Comparison of ENCODE assay signal across 8 mouse cellular contexts in genomic region chr11:96064521-96065214, GRCm38 (mm10). TPM values are rescaled to one million over a fixed set of nuclear protein-coding genes. Genes with fewer than 3 reads are reported as not detected.
DNase-seq lines count a peak whose midpoint lies in the region; ATAC-seq lines count a peak whose summit lies in the region.

No protein-coding gene starts in this region.

- peak overlapping the region; percentile 95 for H3K9ac ChIP-seq in kidney, embryonic 14.5 days (ENCODE audit: low read depth, low read length)
- H3K9ac ChIP-seq in heart, embryonic 15.5 days = peak overlapping the region; percentile 95
- peak overlapping the region; percentile 80 for H3K9ac ChIP-seq in liver, embryonic 11.5 days (ENCODE audit: low read depth, low read length)

- peak overlapping the region; percentile 95 for H3K4me3 ChIP-seq in kidney, embryonic 14.5 days (ENCODE audit: low read length)
- H3K4me3 ChIP-seq in heart, embryonic 15.5 days = peak overlapping the region; percentile 95
- H3K4me3 ChIP-seq in liver, embryonic 11.5 days (ENCODE audit: low read depth, low read length) = peak overlapping the region; percentile 92

- H3K4me2 ChIP-seq in kidney, embryonic 14.5 days (replicated peaks; ENCODE audit: low read depth, low read length) = peak overlapping the region; percentile 84
- H3K4me2 ChIP-seq in heart, embryonic 15.5 days = peak overlapping the region; percentile 88
- peak overlapping the region; percentile 81 for H3K4me2 ChIP-seq in liver, embryonic 11.5 days

- DNase-seq in kidney, adult 18-20 months = no peak
- DNase-seq in c-Kit-positive CD71-positive TER-119-positive erythroid progenitor cells, embryonic 14.5 days (ENCODE audit: low spot score) = peak; percentile 29
- DNase-seq in liver, embryonic 11.5 days (ENCODE audit: low spot score) = no peak
- DNase-seq in thymus, postnatal 10 days (ENCODE audit: low spot score in 2 of 2) = peak; percentile 57 to 58
- DNase-seq in right cerebral cortex, postnatal 36 days (ENCODE audit: low spot score in 2 of 2) = no peak

- no peaks in the 10 kb centered on the region for H3K9me3 ChIP-seq in kidney, embryonic 14.5 days (ENCODE audit: control insufficient read depth, low read length)
- H3K9me3 ChIP-seq in heart, embryonic 15.5 days (replicated peaks) = no peaks in the 10 kb centered on the region
- no peaks in the 10 kb centered on the region for H3K9me3 ChIP-seq in liver, embryonic 11.5 days (ENCODE audit: control insufficient read depth, low read length)

- under 1% methylated on average over 54 of the region's 64 CpGs for WGBS in kidney, embryonic 14.5 days
- under 1% methylated on average over 61 of the region's 64 CpGs for WGBS in heart, embryonic 15.5 days
- WGBS in liver, embryonic 11.5 days = under 1% methylated on average over 46 of the region's 64 CpGs

- ATAC-seq in kidney, embryonic 14.5 days (ENCODE audit: low FRiP score, low TSS enrichment) = peak; percentile 71
- ATAC-seq in heart, embryonic 15.5 days (replicated peaks; ENCODE audit: insufficient number of reproducible peaks, insufficient read depth, low FRiP score, low read depth) = peak; percentile 53
- peak; percentile 64 for ATAC-seq in liver, embryonic 11.5 days (replicated peaks; ENCODE audit: low FRiP score)
- peak; percentile 27; the same call in 1 of the 2 replicates for ATAC-seq in monocyte, adult 5-6 weeks (replicated peaks; ENCODE audit: insufficient number of reproducible peaks, low FRiP score, low TSS enrichment, poor library complexity, severe bottlenecking)

- peaks cover 30% of the 10 kb centered on the region for H3K36me3 ChIP-seq in kidney, embryonic 14.5 days (ENCODE audit: control insufficient read depth, insufficient read depth, low read length)
- peaks cover 24% of the 10 kb centered on the region for H3K36me3 ChIP-seq in heart, embryonic 15.5 days
- H3K36me3 ChIP-seq in liver, embryonic 11.5 days (ENCODE audit: control insufficient read depth, insufficient read depth, low read length) = peaks cover 13% of the 10 kb centered on the region; the same call in 1 of the 2 replicates

- no peaks in the 10 kb centered on the region for H3K27me3 ChIP-seq in kidney, embryonic 14.5 days (ENCODE audit: control insufficient read depth, insufficient read depth, low read length)
- H3K27me3 ChIP-seq in heart, embryonic 15.5 days = no peaks in the 10 kb centered on the region
- H3K27me3 ChIP-seq in liver, embryonic 11.5 days (replicated peaks; ENCODE audit: control insufficient read depth, insufficient read depth, low read length) = no peaks in the 10 kb centered on the region

- H3K4me1 ChIP-seq in kidney, embryonic 14.5 days (ENCODE audit: control insufficient read depth, insufficient read depth, low read length) = peaks cover 21% of the 10 kb centered on the region
- H3K4me1 ChIP-seq in heart, embryonic 15.5 days (replicated peaks) = peaks cover 27% of the 10 kb centered on the region
- peaks cover 16% of the 10 kb centered on the region for H3K4me1 ChIP-seq in liver, embryonic 11.5 days (replicated peaks; ENCODE audit: control insufficient read depth, insufficient read depth, low read length)

- H3K27ac ChIP-seq in kidney, embryonic 14.5 days (ENCODE audit: low read depth, low read length) = peak overlapping the region; percentile 86
- peak overlapping the region; percentile 79 for H3K27ac ChIP-seq in heart, embryonic 15.5 days
- H3K27ac ChIP-seq in liver, embryonic 11.5 days (ENCODE audit: low read depth, low read length) = peak overlapping the region; percentile 86

RNA-seq across cellular contexts. Expression of gene Ube2z, which starts 0.5 kb away (rescaled TPM):
- polyA plus RNA-seq in kidney, embryonic 14.5 days (2014; fragmentation: Nextera tagmentation; extraction: Ambion mirVana) = 27.6 and 36.4 TPM in 2 replicates
- 25.6 and 35.2 TPM in 2 replicates for polyA plus RNA-seq in heart, embryonic 15.5 days (2015; fragmentation: Nextera tagmentation; extraction: Ambion mirVana)
- 26.7 and 27.1 TPM in 2 replicates for polyA plus RNA-seq in liver, embryonic 11.5 days (2014; fragmentation: Nextera tagmentation; extraction: Ambion mirVana)
- total RNA-seq in monocyte, adult 5-6 weeks (2017) = 36.8 to 37.9 TPM (median 37.2 TPM) in 3 replicates

RNA-seq across cellular contexts. Expression of gene Atp5g1, which starts 10.8 kb away (rescaled TPM):
- polyA plus RNA-seq in kidney, embryonic 14.5 days (2014; fragmentation: Nextera tagmentation; extraction: Ambion mirVana) = 848 and 857 TPM in 2 replicates
- 1,708 and 1,946 TPM in 2 replicates for polyA plus RNA-seq in heart, embryonic 15.5 days (2015; fragmentation: Nextera tagmentation; extraction: Ambion mirVana)
- 943 and 994 TPM in 2 replicates for polyA plus RNA-seq in liver, embryonic 11.5 days (2014; fragmentation: Nextera tagmentation; extraction: Ambion mirVana)
- 1.6 to 31.3 TPM (median 27.1 TPM) in 3 replicates for total RNA-seq in monocyte, adult 5-6 weeks (2017)

RNA-seq across cellular contexts. Expression of gene Snf8, which starts 30.0 kb away (rescaled TPM):
- polyA plus RNA-seq in kidney, embryonic 14.5 days (2014; fragmentation: Nextera tagmentation; extraction: Ambion mirVana) = 34.2 and 63.5 TPM in 2 replicates
- 65.5 and 74.2 TPM in 2 replicates for polyA plus RNA-seq in heart, embryonic 15.5 days (2015; fragmentation: Nextera tagmentation; extraction: Ambion mirVana)
- 48.8 and 50.0 TPM in 2 replicates for polyA plus RNA-seq in liver, embryonic 11.5 days (2014; fragmentation: Nextera tagmentation; extraction: Ambion mirVana)
- total RNA-seq in monocyte, adult 5-6 weeks (2017) = 66.0 to 93.9 TPM (median 80.9 TPM) in 3 replicates

RNA-seq across cellular contexts. Expression of gene Gip, which starts 40.3 kb away (rescaled TPM):
- polyA plus RNA-seq in kidney, embryonic 14.5 days (2014; fragmentation: Nextera tagmentation; extraction: Ambion mirVana) = not detected in 2 replicates
- polyA plus RNA-seq in heart, embryonic 15.5 days (2015; fragmentation: Nextera tagmentation; extraction: Ambion mirVana) = not detected in 2 replicates
- polyA plus RNA-seq in liver, embryonic 11.5 days (2014; fragmentation: Nextera tagmentation; extraction: Ambion mirVana) = not detected in 2 replicates
- total RNA-seq in monocyte, adult 5-6 weeks (2017) = not detected in 3 replicates

RNA-seq across cellular contexts. Expression of gene Calcoco2, which starts 47.1 kb away (rescaled TPM):
- not detected in 2 replicates for polyA plus RNA-seq in kidney, embryonic 14.5 days (2014; fragmentation: Nextera tagmentation; extraction: Ambion mirVana)
- polyA plus RNA-seq in heart, embryonic 15.5 days (2015; fragmentation: Nextera tagmentation; extraction: Ambion mirVana) = not detected in 2 replicates
- not detected in 2 replicates for polyA plus RNA-seq in liver, embryonic 11.5 days (2014; fragmentation: Nextera tagmentation; extraction: Ambion mirVana)
- total RNA-seq in monocyte, adult 5-6 weeks (2017) = not detected in 3 replicates

Comparison
In these comparisons a context has a peak if more than half of its experiments do, and no peak if none do; other contexts are left out.
1. DNase-seq: peak in c-Kit-positive CD71-positive TER-119-positive erythroid progenitor cells, embryonic 14.5 days (single experiment) and thymus, postnatal 10 days (2 of 2); none in kidney, adult 18-20 months (single experiment), liver, embryonic 11.5 days (single experiment) and right cerebral cortex, postnatal 36 days (0 of 2).
2. Peak in every context shown above with its lines, with median percentiles within 50 percentile points of each other: ATAC-seq, H3K27ac ChIP-seq, H3K4me2 ChIP-seq, H3K4me3 ChIP-seq and H3K9ac ChIP-seq.